Mouse (Mus musculus): ENCODE measurements around the gene Capn11. TPM values are rescaled to one million over a fixed set of nuclear protein-coding genes. Genes with fewer than 3 reads are reported as not detected.

The Capn11 gene
- total RNA-seq (2021): under 1 TPM; 0.28 to 0.44 TPM
- long read RNA-seq, experiment 1, partial matches to known transcripts: 0 of 1 reads
- long read RNA-seq, experiment 1, other reads (novel, unspliced or antisense): 1 of 1 reads
- long read RNA-seq, experiment 2, partial matches to known transcripts: 0 of 1 reads
- long read RNA-seq, experiment 2, other reads (novel, unspliced or antisense): 1 of 1 reads

DNA sequence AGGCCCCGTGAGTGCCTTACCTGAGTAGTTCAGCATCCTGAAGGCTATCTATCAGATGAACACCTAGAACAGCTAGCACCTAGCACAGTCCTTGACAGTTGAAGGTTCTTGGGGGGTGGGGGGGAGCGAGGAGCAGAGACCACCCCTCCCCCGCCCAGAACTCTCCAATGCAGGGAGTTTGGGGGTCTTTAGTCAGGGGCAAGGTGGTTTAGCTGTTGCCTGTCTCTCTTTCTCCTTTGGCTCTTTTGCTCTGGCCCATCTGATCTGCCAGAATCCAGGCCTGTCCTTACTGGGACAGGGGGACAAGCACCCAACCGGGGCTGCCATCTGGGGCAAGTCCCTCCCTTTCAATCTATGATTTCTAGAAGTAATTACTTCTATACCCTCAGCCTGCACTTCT is at the start of gene Capn11:
Gene Capn11 (minus strand): TSS at position 101 of the 400 bp plus-strand sequence.
- Histone ChIP-seq H3K27ac (no peak within 1 kb of the TSS), H3K4me3 (no peak within 1 kb of the TSS)
- DNase-seq (ENCODE audit: low spot score in 2 of 2): no peak
- no peak for TF ChIP-seq CTCF (conservative IDR thresholded peaks at IDR 0.05)

- no peak for TF ChIP-seq CTCF (conservative IDR thresholded peaks at IDR 0.05)
- no peak overlapping the region for H3K4me3 ChIP-seq
- no peak for DNase-seq (ENCODE audit: low spot score in 2 of 2)
- H3K27ac ChIP-seq: no peak overlapping the region
These were observed 49.1 kb upstream of the Capn11 start for GRCm38 (mm10) chr17:45708179-45708578.

DNA sequence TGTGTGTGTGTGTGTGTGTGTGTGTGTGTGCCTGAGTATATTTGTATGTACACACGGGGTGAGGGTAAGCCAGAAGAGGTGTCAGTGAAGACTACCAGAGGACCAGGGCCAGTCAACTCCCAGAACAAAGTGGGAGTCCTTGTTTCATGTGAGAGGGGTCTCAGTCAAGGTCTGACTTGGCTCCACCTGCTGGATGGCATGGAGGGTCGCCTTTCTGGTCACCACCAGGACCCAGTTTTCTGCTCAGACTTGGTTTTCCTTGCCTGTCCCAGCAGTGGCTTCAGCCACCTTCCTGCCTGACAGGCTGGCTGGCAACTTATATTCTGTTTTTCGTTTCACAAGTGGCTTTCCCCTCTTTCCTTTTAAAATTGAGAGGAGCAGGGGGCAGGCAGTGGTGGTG is 48.3 kb upstream of the Capn11 start:
- Histone ChIP-seq H3K27ac (no peak overlapping the region), H3K4me3 (no peak overlapping the region)
- DNase-seq (ENCODE audit: low spot score in 2 of 2): no peak
- TF ChIP-seq CTCF (conservative IDR thresholded peaks at IDR 0.05): no peak

DNA sequence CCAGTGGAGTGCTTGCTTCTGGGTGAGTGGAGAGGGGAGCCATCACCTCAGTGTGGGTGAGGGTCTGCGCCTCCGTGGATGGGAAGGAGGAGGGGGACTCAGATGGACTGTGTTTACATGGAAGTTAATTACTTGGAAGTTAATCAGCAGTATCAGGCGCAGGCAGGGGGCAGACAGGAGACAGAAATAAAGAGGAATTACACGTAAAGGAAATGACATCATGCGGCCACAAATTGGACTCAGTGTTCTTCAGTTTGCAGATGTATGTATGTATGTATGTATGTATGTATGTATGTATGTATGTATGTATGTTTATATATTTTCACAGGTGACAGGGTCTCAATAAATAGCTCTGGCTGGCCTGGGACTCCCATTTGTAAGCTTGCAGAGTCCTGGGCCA is 47.7 kb upstream of the Capn11 start:
- Histone ChIP-seq H3K27ac (no peak overlapping the region), H3K4me3 (no peak overlapping the region)
- TF ChIP-seq CTCF (conservative IDR thresholded peaks at IDR 0.05): no peak
- DNase-seq (ENCODE audit: low spot score in 2 of 2): no peak

GRCm38 (mm10) chr17:45703187-45703586 is 44.1 kb upstream of the Capn11 start:
- DNase-seq (ENCODE audit: low spot score in 2 of 2): no peak
- no peak overlapping the region for H3K27ac ChIP-seq
- H3K4me3 ChIP-seq: no peak overlapping the region
- TF ChIP-seq CTCF (conservative IDR thresholded peaks at IDR 0.05): no peak

DNA sequence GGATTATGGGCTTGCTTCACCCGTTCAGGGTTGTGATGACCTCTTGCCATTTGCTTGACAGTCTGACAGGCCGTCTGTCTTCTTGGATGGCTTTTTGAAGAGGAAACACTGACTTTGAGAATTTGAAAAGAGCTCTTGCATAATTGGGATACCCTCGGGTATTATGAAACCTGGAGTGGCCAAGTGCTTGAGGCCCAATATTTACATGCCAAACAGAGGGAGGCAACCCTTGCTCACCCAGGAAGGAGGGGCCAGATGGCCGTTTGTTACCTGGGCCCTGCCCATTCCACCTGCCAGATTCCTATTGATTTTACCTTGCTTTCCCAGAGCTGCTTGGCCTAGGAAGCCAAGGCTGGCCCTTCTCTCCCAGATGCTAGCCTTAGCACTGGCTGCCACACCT is 43.1 kb upstream of the Capn11 start:
- Histone ChIP-seq H3K27ac (peak overlapping the region; percentile 10; the same call in 1 of the 2 replicates), H3K4me3 (no peak overlapping the region)
- no peak for TF ChIP-seq CTCF (conservative IDR thresholded peaks at IDR 0.05)
- DNase-seq (ENCODE audit: low spot score in 2 of 2): no peak

- TF ChIP-seq CTCF (conservative IDR thresholded peaks at IDR 0.05): no peak
- H3K4me3 ChIP-seq: no peak overlapping the region
- DNase-seq (ENCODE audit: low spot score in 2 of 2): no peak
- no peak overlapping the region for H3K27ac ChIP-seq
These were observed 42.1 kb upstream of the Capn11 start for GRCm38 (mm10) chr17:45701236-45701591.

DNA sequence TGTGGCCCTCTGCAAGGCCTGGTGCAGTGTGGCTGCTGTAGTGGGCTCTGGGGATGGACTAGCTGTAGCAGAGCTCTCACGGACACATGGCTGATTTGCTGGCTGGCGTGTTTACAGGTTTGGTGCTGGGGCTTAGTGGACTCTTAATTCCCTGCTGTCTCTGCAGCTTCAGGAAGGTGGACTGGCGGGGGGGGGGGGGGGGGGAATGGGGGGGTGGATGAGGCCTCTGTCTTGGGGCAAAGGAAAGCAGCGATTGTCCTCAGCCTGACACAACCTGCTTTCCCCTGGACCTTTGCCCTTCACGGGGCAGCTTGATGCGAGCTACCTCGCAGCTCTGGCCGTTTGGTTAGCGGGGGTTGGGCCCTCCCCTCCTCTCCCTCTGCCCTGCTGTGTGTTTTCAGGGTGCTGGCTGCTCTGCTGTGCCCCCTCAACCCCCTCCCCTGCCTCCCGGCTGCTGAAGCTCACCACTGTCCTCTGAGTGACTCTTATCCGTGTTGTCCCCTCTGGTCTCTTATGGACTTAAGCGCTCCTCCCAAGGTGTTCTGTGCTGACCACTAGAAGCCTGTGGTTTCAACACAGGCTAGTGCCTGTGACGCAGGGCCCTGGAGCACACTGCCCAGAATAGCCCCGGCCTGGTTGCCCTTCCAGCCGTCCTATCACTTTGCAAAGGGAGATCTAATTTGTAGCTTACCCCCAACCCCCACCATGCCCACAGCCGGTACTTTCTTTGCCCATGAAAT is 41.5 kb upstream of the Capn11 start:
- no peak overlapping the region for H3K4me3 ChIP-seq

GRCm38 (mm10) chr17:45699039-45699740 is 40.1 kb upstream of the Capn11 start:
- H3K27ac ChIP-seq: no peak overlapping the region
- no peak for DNase-seq (ENCODE audit: low spot score in 2 of 2)
- no peak for TF ChIP-seq CTCF (conservative IDR thresholded peaks at IDR 0.05)
- H3K4me3 ChIP-seq: no peak overlapping the region

More for the DNA sequence above, 41.5 kb upstream of the Capn11 start:
- DNase-seq (ENCODE audit: low spot score in 2 of 2): no peak
- H3K27ac ChIP-seq: no peak overlapping the region
- TF ChIP-seq CTCF (conservative IDR thresholded peaks at IDR 0.05): no peak

- H3K4me3 ChIP-seq: no peak overlapping the region
- no peak for TF ChIP-seq CTCF (conservative IDR thresholded peaks at IDR 0.05)
- no peak for DNase-seq (ENCODE audit: low spot score in 2 of 2)
- no peak overlapping the region for H3K27ac ChIP-seq
These were observed 39.2 kb upstream of the Capn11 start for GRCm38 (mm10) chr17:45698368-45698767.

- TF ChIP-seq CTCF (conservative IDR thresholded peaks at IDR 0.05): no peak
- no peak overlapping the region for H3K27ac ChIP-seq
- no peak overlapping the region for H3K4me3 ChIP-seq
- DNase-seq (ENCODE audit: low spot score in 2 of 2): no peak
These were observed 37.9 kb upstream of the Capn11 start for GRCm38 (mm10) chr17:45696981-45697380.

DNA sequence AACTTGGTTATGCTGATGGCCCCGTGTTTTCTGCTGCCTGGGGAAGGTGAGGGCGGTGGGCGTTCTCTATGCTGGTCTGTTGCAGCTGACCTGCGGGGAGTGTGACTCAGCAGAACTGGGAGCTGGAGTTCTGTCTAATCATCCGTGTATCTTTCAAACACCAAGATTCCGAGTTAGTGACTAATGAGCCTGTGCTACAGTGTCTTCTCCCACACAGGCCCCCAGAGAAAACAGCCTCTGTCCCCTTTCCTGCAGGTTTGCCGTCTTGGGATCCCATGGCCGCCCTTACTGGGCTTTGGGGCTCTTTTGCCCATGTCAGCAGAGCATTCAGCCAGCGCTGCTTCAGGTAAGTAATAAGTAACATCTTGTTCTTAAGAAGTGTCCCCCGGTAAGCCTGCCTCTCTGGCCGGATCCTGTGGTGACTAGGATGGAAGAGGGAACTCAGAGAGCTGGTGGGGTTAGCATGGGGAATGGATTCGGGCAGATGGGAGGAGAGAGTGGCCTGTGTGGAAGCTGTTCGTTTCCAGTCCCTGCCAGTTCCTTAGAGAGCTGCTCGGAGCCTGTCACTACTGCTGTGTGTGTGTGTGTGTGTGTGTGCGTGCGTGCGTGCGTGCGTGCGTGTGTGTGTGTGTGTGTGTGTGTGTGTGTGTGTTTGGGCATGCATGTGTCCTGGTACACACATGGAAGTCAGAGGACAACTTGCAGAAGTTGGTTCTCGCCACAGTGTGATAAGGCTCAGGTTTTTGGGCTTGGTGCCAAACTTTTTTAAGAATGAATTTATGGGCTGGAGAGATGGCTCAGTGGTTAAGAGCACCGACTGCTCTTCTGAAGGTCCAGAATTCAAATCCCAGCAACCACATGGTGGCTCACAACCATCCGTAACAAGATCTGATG is 36.3 kb upstream of the Capn11 start:
- H3K4me3 ChIP-seq: no peak overlapping the region
- no peak overlapping the region for H3K27ac ChIP-seq
- DNase-seq (ENCODE audit: low spot score in 2 of 2): no peak
- no peak for TF ChIP-seq CTCF (conservative IDR thresholded peaks at IDR 0.05)
